Mouse (Mus musculus): ENCODE measurements around the gene 4931414P19Rik. TPM values are rescaled to one million over a fixed set of nuclear protein-coding genes. Genes with fewer than 3 reads are reported as not detected.
"Not testable (repeated sequence)": the region's sequence is repeated elsewhere in the genome, so short reads cannot be mapped to it uniquely, and the experiment has no call there.

4931414P19Rik gene
- total RNA-seq, 2 experiments from 2014 or later: 4.9 to 6.6 TPM

DNA sequence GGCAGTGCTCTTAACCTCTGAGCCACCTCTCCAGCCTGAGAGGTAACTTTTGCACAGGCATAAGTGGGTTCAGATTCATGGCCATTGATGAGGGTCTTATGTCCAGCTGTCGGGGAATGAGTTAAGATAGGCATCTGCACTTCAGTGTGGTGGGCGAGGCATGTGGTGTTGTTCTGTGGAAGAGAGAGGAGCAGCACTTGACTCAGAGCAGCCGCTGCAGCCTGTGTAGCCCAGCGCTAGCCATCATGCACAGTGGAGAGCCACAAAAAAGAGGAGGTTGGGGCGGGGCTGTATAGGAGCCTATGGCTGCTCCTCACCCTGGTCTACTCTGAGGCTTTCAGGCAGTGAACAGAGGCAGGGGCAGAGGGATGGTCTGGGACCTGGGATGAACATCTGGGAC lies 22.3 kb upstream of the 4931414P19Rik start:
- DNase-seq: no peak

DNA sequence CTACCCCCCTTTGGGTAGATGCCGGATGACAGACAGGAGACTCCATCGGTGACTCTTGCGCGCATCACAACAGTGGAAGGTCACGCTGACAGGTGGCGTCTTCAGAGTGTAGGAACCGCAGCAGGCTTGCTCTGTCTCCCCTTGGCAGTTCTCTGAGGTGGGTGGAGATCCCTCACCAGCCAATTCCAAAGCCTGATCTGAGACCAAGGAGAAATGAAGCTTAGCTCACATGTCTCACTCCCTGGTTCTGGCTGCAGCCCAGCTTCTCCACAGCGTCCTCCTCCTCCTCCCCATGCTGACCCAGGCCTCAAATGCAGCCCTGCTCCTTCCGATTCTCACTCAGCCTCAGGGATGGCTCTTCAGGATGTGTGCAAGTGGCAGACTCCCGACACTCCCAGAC lies 19.2 kb upstream of the 4931414P19Rik start:
- no peak for DNase-seq

DNA sequence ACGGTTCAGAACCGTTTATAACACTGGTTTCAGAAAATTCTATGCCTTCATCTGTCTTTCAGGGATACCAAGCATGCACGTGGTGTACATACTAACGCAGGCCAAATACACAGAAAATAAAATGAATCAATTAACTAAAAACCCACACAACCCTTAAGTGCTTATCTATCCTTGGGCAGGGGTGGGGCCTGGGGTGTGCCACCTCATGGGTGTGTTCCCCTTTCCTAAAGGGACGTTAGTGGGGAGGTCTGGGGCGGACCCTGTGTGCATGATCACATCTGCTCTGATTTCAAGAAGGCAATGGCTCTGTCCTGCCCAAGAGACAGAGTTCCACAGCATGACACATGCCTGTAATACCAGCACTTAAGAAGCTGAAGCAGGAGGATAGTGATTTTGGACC lies 17.5 kb upstream of the 4931414P19Rik start:
- DNase-seq: no peak

DNA sequence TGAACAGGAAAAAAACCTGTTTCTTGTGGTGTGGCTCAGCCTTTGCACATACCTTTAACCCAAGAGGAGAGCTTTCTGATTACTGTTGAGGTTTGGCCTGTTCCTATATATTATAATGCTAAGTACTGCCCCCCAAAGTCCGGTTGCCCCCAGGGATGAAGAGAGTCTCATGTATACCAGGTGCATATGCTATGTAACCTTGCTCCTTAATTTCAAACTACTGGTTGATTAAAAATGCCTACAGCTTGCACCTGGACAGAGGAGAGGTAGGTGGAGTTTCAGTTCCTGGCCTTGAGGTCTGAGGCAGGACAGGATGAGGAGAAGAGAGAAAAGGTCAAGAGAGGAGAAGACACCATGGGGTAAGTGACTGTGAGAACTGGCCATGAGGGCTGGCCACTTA lies 15.3 kb upstream of the 4931414P19Rik start, which contains the start of gene Psmb11:
Gene Psmb11 (plus strand): TSS at position 301 of the 400 bp plus-strand sequence.
- DNase-seq: no peak

DNA sequence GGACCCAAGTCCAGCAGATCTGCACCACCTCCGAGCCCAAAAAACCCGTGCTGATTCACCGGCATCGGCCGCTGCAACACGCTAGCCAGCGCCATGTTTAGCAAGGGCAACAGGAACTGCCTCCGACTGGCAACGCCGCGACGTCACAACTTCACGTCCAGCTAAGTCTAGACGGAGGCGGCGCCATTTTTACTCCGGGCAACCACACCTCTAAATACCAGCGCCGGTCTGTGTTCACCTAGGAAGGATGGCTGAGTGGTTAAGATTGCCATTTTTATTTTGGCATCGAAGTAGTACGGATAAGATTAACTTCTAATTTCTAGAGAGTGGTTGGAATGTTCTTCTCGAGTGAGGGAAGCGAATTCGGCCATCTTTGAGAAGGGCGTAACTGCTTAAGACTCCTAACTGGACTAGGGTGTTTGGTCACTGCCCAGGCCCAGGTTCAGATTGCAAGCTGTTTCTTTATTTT lies 12.1 kb upstream of the 4931414P19Rik start, which contains the start of gene Psmb5:
Gene Psmb5 (minus strand): TSS at position 126 of the 469 bp plus-strand sequence.
- peak; percentile 87 for DNase-seq

DNA sequence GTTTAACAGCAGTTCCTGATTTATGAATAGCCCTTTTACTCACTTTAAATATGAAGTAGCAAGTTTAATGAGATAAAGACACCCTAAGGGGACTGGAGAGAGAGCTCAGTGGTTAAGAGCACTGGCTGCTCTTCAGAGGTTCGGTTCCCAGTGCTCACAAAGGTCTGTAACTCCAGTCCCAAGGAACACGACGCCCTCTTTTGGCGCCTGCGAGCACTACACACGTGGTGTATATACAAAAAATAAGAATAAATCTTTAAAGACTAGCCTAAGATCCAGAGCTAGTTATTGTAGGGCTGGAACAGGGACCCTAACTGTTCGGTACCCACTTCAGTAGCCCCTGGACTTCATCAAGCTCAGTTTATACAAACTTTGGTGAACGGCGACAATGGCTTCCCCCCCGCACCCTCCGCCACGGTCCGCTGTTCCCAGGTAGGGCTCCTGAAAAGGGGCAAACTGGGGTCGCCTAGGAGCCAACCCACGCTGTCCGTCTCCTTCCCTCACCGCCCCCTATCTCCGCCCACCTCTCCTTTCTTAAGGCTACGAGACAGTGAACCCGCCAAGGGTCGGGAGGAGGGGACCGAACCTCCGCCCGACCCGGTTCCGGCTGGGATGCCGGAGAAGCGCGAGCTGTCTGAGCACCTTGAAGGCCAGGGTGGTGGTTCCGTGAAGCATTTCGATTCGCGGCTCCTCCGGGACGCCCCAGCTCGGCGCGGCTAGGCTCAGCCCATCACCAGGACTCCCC lies 11.5 kb upstream of the 4931414P19Rik start:
- no peak for DNase-seq

DNA sequence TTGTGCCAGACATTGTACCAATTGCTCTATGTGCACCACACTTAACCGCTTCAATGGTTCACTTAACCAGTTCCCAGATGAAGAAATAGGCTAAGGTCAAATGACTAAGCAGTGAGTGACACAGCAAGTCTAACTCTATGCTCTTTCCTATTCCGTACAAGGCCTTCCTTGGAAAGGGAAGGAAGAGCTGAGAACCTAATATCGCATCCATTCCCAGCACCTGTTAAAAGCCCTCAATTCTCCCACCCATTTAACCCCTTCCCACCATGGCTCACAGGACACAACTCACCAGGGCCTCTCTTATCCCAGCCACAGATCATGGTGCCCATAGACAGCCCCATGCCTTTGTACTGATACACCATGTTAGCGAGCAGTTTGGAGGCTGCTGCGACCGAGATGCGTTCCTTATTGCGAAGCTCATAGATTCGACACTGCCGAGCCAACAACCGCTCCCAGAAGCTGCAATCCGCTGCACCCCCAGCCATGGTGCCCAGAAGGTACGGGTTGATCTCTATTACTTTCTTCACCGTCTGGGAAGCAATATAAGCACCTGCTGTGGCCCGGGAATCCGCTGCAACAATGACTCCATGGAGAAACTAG lies 10.5 kb upstream of the 4931414P19Rik start:
- no peak for DNase-seq

DNA sequence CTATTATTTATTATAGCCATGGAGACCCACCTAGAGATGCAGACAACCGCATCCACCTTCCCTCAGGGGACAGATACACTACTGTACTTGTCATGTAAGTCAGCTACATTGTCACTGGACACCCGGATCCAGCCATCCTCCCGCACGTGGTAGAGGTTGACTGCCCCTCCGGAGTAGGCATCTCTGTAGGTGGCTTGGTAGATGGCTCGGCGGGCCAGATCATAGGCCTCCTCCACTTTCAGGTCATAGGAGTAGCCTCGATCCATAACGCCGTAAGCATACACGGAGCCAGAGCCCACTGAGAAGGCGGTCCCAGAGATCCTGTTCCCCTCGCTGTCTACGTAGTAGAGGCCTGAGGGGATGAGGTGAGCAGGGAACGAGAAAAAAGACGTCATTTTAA lies 8.3 kb upstream of the 4931414P19Rik start:
- not testable (repeated sequence) for DNase-seq

DNA sequence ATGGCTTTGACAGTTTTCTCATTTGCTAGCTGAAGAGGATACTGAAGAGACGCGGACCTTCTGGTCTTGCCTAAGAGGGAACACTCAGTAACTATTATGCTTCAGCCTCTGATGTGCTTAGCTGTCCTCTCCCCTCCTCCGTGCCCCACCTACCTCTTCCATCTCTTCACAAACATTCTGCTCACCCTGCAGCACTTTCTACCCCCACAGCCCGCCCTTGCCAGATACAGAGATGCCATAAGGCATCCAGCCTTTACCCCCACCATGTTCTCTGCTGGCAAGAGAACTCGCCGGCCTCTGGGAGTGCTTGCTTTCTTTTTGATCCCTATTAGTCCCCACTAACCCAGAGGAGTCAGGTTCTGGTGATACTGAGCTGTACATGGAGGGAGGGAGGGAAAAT lies 4.9 kb upstream of the 4931414P19Rik start:
- DNase-seq: no peak

DNA sequence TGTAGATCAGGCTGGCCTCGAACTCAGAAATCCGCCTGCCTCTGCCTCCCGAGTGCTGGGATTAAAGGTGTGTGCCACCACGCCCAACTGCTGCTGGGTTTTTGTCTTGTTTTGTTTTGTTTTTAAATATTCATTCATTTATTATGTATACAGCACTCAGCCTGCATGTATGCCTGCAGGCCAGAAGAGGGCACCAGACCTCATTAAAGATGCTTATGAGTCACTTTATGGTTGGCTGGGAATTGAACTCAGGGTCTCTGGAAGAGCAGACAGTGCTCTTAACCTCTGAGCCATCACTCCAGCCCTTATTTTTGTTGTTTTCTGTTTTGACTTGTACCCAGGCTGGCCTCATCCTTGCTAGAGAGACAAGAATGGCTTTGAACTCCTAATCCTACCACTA lies 4.2 kb upstream of the 4931414P19Rik start:
- peak; percentile 33 for DNase-seq

DNA sequence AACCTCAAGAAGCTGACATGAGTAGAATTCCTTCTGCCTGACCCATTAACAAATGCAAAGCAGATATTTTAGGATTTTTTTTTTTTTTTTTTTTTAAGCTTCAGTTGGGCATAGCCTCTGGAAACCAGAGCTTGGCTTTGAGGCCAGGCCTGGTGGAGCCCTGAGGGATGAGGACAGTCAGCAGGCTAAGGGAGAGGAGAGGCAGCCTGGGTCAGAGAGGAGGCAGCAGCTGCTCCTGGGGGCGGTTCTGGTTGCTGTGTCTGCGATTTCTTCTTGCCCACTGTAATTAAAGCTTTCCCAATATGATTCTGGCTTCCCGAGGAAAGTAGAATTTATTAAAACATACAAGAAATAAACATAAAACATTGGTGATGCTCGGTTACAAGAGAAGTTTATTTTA lies 3.5 kb upstream of the 4931414P19Rik start:
- no peak for DNase-seq

DNA sequence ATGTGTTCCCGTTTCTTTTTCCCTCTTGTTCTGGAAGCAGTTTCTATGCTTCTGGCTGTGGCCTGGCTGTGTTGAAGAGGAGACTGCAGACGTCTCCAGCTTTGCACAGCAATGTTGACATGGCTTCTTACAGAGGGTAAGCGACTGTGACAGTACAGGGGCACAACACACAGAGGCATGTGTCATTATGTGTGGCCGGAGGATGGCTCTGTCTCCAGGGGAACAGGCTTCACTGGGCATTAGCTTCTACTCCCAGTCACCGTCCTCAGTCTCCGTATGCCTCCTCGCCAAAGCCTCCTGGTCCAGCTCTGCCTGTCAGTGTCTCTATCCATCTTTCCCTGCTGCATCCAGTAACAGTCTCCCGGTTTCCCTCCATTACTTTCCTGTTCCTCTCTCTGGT lies 1.4 kb upstream of the 4931414P19Rik start:
- no peak for DNase-seq

DNA sequence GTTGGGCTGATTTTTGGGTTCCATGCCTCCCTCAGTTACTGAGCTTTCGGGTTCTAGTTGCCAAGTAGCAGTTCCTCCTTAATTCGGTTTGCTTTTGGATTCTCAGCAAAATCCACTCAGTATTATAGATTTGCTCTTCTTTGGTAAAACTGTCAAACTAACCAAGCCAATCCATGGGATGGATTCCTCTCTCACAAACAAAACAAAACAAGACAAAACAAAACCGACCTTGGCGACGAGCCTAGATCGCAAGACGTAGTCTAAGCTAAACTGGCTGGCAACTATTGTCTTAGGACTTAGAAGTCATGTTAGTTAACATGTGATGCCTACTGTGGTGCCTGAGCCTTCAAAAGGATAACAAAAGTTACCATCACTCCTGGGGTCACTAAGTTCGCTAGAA lies 2.1 kb downstream of the 4931414P19Rik start:
- no peak for DNase-seq

DNA sequence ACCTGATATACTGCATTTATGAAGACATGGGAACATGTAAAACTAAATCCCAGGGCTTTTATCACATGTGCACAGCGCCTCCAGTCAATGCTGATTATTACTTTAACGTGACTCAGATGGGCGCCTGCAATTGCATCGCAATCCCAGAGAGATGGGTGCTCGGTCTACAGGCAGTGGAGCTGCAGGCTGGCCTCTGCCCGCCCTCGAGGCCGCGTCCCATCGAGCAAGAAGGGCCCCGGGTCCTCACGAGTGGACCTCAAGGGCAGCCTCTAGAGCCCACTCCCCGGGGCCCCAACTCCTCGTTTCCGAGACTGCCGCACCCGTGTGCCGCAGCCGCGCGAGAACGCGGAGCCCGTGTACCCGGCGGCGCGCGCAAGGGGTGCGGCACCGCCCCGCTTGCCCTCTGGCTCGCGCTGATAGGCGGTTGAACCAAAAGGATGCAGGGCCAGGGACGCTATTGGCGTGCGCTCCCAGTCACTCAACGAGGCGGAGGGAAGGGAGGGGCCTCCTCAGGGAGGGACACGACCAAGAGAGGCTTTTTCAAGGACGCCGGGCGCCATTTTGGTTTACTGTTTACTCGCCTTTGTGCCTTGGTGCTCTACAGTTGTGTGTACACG lies 2.6 kb downstream of the 4931414P19Rik start:
- peak; percentile 97 for DNase-seq

DNA sequence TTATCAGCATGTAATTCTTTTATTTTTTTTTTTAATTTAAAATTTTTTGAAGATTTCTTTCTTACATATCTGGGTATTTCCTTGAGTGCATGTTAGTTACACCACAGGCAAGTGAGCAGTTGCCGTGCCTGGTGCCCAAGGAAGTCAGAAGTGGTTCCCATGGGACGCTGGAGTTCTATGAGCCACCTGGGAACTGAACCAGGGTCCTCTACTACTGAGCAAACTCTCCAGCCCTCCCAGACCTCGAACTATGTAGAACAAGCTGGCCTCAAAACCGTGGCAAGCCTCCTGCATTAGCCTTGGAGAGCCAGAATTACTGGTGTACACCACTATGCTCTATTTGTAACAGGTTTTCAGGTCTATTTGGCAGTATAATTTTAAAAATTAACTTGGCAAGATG lies 3.2 kb downstream of the 4931414P19Rik start:
- no peak for DNase-seq

DNA sequence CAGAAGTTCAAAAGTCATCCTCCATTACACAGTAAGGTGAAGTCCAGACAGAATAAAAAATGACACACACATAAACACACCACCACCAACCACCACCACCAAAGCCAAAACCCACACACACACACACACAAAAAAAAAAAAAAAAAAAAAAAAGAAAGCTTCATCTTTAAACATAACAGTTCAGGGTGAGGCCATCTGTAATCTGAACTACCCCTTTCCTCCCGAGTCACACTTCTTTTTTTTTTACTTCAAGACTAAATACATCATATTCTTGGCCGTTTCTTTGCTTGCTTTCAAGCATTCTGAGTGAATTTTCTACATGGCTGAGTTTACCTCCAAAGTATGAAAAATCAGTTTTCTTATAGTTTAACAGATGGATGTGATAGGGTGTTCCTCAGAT lies 4.2 kb downstream of the 4931414P19Rik start:
- no peak for DNase-seq

DNA sequence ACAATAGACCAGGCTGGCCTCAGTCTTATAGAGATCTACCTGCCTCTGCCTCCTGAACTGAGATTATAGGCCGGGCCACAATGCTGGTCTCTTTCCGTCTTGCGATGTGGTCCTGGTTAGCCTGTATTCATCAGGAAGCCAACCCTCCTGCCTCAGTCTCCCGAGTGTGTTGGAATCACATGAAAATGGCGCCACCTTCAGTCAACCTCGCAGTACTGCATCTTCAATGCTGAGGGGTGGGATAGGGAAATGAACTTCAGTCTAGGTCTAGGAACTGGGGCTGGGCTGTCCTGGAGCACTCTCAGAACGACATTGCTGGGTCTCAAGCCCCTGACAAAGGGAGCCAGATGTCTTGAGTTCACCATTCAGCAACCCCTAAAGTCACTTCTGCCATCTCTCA lies 8.7 kb downstream of the 4931414P19Rik start:
- no peak for DNase-seq

DNA sequence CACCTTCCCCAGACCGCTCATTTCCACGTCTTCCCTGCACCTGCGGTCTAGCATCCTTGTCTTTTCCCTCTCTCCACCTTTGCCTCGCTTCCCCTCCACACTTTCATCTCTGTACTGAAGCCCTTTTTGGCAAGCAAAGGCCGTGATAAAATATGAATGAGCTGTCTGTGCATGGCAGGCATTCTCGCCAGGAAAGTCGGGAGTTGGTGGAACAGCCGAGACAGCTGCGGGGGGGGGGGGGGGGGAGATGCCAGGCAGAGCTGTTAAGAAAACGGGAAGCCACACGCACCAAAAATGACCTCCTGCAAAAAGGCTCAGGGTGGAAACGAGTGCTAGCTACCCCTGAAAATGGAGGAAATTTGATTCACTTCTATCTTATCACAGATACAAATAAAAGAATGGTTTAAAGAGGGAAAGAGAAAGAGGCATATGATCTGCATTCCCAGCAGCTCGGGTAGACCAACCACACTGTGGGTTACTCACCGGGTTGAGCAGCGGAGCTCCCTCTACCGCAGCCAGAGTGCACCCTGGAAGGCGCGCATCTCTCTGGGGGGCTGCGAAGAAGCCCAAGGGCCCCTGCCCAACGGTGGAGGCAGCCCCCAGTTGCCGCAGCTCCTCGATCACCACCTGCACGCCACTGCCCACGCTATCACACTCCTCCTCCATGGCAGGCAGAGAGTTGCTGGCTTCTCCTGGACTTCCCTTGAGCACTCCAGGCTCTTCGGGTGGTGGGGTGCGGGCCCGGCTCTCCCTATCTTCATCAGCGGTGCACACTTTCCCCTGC lies 11.0 kb downstream of the 4931414P19Rik start:
- DNase-seq: no peak

DNA sequence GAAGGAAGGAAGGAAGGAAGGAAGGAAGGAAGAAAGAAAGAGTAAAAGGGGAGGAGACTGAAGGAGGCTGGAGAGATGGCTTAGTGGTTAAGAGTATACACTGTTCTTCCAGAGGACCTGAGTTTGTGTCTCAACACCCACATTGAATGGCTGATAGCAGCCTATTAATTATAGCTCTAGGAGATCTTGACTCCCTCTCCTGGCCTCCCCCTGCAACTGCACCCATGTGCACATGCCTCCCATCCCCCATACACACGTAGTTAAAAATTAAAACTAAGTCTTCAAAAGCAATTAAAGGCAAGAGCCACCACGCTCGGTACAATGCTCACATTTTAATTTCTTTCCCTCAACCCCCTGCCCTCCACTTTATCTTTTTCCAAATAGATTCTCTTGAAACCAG lies 11.7 kb downstream of the 4931414P19Rik start:
- no peak for DNase-seq

DNA sequence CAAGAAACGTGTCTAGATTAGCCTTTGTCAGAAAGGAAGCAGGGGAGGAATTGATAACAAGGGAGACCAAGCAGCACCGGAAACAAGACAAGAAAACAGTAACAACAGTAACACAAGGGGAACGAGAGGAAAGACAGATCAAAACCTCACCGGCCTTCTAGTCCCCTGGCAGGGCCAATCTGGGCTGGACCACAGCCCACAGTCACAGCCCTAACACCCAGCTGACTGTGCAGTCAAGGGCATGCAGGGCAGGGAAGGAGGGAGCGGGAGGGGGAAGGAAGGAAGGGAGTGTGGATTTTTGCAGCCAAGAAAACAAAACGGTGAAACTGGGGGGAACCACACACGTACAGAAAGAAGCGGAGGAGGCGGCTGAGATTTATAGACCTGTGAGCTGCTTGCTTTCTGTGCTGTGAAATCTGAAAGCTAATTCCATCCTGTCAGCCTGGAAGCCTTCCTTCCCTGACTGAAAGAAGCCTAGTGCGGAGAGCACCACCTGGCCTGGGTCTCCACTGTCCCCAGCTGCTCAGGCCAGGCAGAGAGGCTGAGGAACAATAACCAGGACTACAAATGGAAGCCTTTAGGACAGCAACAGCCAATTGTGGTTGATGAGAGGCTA lies 13.4 kb downstream of the 4931414P19Rik start:
- DNase-seq: peak; percentile 76

DNA sequence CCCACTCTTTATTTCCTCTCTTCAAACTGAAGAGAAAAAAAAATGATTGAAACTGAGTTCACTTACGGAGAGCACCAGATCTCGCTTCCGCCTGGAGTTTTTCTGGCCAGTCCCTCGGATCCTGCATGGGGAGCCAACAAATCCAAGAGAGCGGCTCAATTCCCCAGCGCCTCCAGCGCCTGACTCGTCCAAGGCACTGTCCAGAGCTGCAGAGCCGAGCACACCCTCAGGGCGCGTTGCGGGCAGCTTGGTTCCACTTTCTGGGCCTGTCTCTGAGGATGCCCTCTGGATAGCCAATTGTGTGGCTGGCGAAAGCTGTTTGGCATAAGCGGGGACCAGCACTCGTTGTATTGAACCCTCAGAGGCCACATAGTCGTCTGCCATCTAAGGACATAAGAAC lies 14.7 kb downstream of the 4931414P19Rik start:
- DNase-seq: no peak

DNA sequence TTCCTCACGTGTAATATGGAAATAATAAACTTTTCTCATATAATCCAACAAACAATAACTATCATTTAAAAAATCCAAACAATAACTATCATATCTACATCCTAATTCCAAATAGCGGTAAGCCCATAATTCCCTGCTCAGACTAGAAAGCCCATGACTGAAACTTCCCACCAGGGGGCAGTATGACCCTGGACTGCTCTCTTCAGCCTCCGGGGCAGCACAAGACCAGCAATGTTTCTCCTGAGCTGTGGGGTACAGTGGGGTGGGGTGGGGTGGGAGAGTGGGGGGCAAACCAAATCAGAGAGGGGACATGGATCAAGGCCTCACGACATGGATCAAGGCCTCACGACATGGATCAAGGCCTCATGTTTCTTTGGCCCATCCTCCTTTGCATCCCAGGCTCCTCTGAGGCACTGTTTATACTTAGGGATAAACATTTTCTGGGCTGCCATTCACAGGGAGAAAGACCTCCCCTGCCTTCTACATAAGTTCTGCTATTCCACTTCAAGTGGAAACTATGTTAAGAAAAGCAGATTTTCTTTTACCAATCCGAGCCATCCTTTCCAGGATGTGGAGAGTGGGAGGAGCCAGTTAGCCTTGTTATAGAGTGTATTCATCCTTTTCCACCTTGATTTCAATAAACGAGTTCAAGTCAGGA lies 22.0 kb downstream of the 4931414P19Rik start:
- peak; percentile 83 for DNase-seq

All from heart, postnatal 4 days (tissue).